Mouse (Mus musculus): ENCODE results near the gene Magee1. TPM values are rescaled to one million over a fixed set of nuclear protein-coding genes. Genes with fewer than 3 reads are reported as not detected.
"Not testable (repeated sequence)": the region's sequence is repeated elsewhere in the genome, so short reads cannot be mapped to it uniquely, and the experiment has no call there.

Magee1 gene
- 24.3 and 29.5 TPM in 2 replicates for polyA plus RNA-seq (2011; ENCODE audit: insufficient read length, low read depth, missing spikeins)

GRCm38 (mm10) chrX:105120275-105121226 is at the start of gene Magee1:
Gene Magee1 (plus strand): TSS chrX:105120378.
- Histone ChIP-seq H3K27ac (ENCODE audit: insufficient read depth, low read length) (peak within 1 kb of the TSS; percentile 37), H3K4me3 (ENCODE audit: insufficient read depth, low read length) (peak within 1 kb of the TSS; percentile 65), H3K4me1 (ENCODE audit: control insufficient read depth, insufficient read depth, low read length) (no peaks in the 10 kb centered on the region)
- peak; percentile 85 for TF ChIP-seq POLR2A (IDR thresholded peaks at IDR 0.05; ENCODE audit: low read depth, low read length)
- TF ChIP-seq CTCF (IDR thresholded peaks at IDR 0.05; ENCODE audit: borderline replicate concordance, insufficient read depth, low read length) = no peak

- peak overlapping the region; percentile 55 for H3K4me3 ChIP-seq (ENCODE audit: insufficient read depth, low read length)
- H3K27ac ChIP-seq (ENCODE audit: insufficient read depth, low read length) = no peak overlapping the region
- TF ChIP-seq POLR2A (IDR thresholded peaks at IDR 0.05; ENCODE audit: low read depth, low read length) (no peak), CTCF (IDR thresholded peaks at IDR 0.05; ENCODE audit: borderline replicate concordance, insufficient read depth, low read length) (no peak)
These were observed 41.0 kb upstream of the Magee1 start for GRCm38 (mm10) chrX:105079151-105079550.

GRCm38 (mm10) chrX:105079615-105080092 is 40.5 kb upstream of the Magee1 start, which contains the start of gene Pbdc1:
Gene Pbdc1 (plus strand): TSS chrX:105079756.
- H3K4me1 ChIP-seq (ENCODE audit: control insufficient read depth, insufficient read depth, low read length) = no peaks in the 10 kb centered on the region
- peak within 1 kb of the TSS; percentile 62 for H3K27ac ChIP-seq (ENCODE audit: insufficient read depth, low read length)
- H3K4me3 ChIP-seq (ENCODE audit: insufficient read depth, low read length) = peak within 1 kb of the TSS; percentile 88
- TF ChIP-seq POLR2A (IDR thresholded peaks at IDR 0.05; ENCODE audit: low read depth, low read length) = peak; percentile 60; the same call in 1 of the 2 replicates
- TF ChIP-seq CTCF (IDR thresholded peaks at IDR 0.05; ENCODE audit: borderline replicate concordance, insufficient read depth, low read length) = no peak

More at GRCm38 (mm10) chrX:105079151-105079550, 41.0 kb upstream of the Magee1 start:
- no peaks in the 10 kb centered on the region for H3K4me1 ChIP-seq (ENCODE audit: control insufficient read depth, insufficient read depth, low read length)

GRCm38 (mm10) chrX:105080096-105080495 is 40.1 kb upstream of the Magee1 start:
- peak overlapping the region; percentile 88 for H3K4me3 ChIP-seq (ENCODE audit: insufficient read depth, low read length)
- H3K27ac ChIP-seq (ENCODE audit: insufficient read depth, low read length) = peak overlapping the region; percentile 62
- no peaks in the 10 kb centered on the region for H3K4me1 ChIP-seq (ENCODE audit: control insufficient read depth, insufficient read depth, low read length)
- TF ChIP-seq CTCF (IDR thresholded peaks at IDR 0.05; ENCODE audit: borderline replicate concordance, insufficient read depth, low read length) (no peak), POLR2A (IDR thresholded peaks at IDR 0.05; ENCODE audit: low read depth, low read length) (no peak)

- not testable (repeated sequence) for H3K27ac ChIP-seq (ENCODE audit: insufficient read depth, low read length); H3K4me3 ChIP-seq (ENCODE audit: insufficient read depth, low read length); H3K4me1 ChIP-seq (ENCODE audit: control insufficient read depth, insufficient read depth, low read length)
These were observed 37.2 kb upstream of the Magee1 start for GRCm38 (mm10) chrX:105083013-105083412.

GRCm38 (mm10) chrX:105104175-105104574 is 16.0 kb upstream of the Magee1 start:
- TF ChIP-seq POLR2A (IDR thresholded peaks at IDR 0.05; ENCODE audit: low read depth, low read length) (no peak), CTCF (IDR thresholded peaks at IDR 0.05; ENCODE audit: borderline replicate concordance, insufficient read depth, low read length) (no peak)
- Histone ChIP-seq H3K27ac (ENCODE audit: insufficient read depth, low read length) (no peak overlapping the region), H3K4me1 (ENCODE audit: control insufficient read depth, insufficient read depth, low read length) (no peaks in the 10 kb centered on the region), H3K4me3 (ENCODE audit: insufficient read depth, low read length) (no peak overlapping the region)

GRCm38 (mm10) chrX:105114994-105115393 is 5.2 kb upstream of the Magee1 start:
- Histone ChIP-seq H3K4me1 (ENCODE audit: control insufficient read depth, insufficient read depth, low read length) (no peaks in the 10 kb centered on the region), H3K27ac (ENCODE audit: insufficient read depth, low read length) (no peak overlapping the region), H3K4me3 (ENCODE audit: insufficient read depth, low read length) (no peak overlapping the region)
- TF ChIP-seq CTCF (IDR thresholded peaks at IDR 0.05; ENCODE audit: borderline replicate concordance, insufficient read depth, low read length) (no peak), POLR2A (IDR thresholded peaks at IDR 0.05; ENCODE audit: low read depth, low read length) (no peak)

- TF ChIP-seq CTCF (IDR thresholded peaks at IDR 0.05; ENCODE audit: borderline replicate concordance, insufficient read depth, low read length) (0 out of 2 replicates have a peak, but pooled peaks have one; percentile 10), POLR2A (IDR thresholded peaks at IDR 0.05; ENCODE audit: low read depth, low read length) (peak; percentile 30; the same call in 1 of the 2 replicates)
- Histone ChIP-seq H3K4me3 (ENCODE audit: insufficient read depth, low read length) (peak overlapping the region; percentile 65), H3K4me1 (ENCODE audit: control insufficient read depth, insufficient read depth, low read length) (no peaks in the 10 kb centered on the region), H3K27ac (ENCODE audit: insufficient read depth, low read length) (no peak overlapping the region)
These were observed 1.2 kb downstream of the Magee1 start for GRCm38 (mm10) chrX:105121227-105121865.

- no peak for TF ChIP-seq POLR2A (IDR thresholded peaks at IDR 0.05; ENCODE audit: low read depth, low read length)
- TF ChIP-seq CTCF (IDR thresholded peaks at IDR 0.05; ENCODE audit: borderline replicate concordance, insufficient read depth, low read length) = no peak
- H3K4me1 ChIP-seq (ENCODE audit: control insufficient read depth, insufficient read depth, low read length) = no peaks in the 10 kb centered on the region
- no peak overlapping the region for H3K4me3 ChIP-seq (ENCODE audit: insufficient read depth, low read length)
- no peak overlapping the region for H3K27ac ChIP-seq (ENCODE audit: insufficient read depth, low read length)
These were observed 4.7 kb downstream of the Magee1 start for GRCm38 (mm10) chrX:105124903-105125302.

Measured in embryonic fibroblast, embryonic 13.5 days (primary cell).